Mouse (Mus musculus) neural tube, embryonic 15.5 days (tissue): ENCODE data around the gene Zfr. TPM values are rescaled to one million over a fixed set of nuclear protein-coding genes. Genes with fewer than 3 reads are reported as not detected.
A peak's percentile ranks its signal among the peaks of the same experiment; 100 is the strongest.

Experiments used
- ATAC-seq: fragments of 200-750 bp; cut with Nextera tagmentation; 2 replicates; pipeline ENCODE4 v1.8.0; 2017; ENCODE audit warnings: mild to moderate bottlenecking, moderate TSS enrichment, moderate library complexity; ENCODE audit not compliant: low FRiP score
- H3K27ac ChIP-seq: fragments of 300-500 bp; sonication (generic); replicated peaks from 2 replicates; pipeline ENCODE4 v1.5.1; 2015; ENCODE audit warnings: mild to moderate bottlenecking, inconsistent platforms
- H3K27me3 ChIP-seq: fragments of 300-500 bp; sonication (generic); replicated peaks from 2 replicates; pipeline ENCODE4 v1.6.1; 2015; ENCODE audit warnings: inconsistent platforms
- H3K36me3 ChIP-seq: fragments of 300-500 bp; sonication (generic); 2 replicates; pipeline ENCODE4 v1.6.1; 2015; ENCODE audit warnings: inconsistent platforms
- H3K4me1 ChIP-seq: fragments of 300-500 bp; sonication (generic); 2 replicates; pipeline ENCODE4 v1.6.1; 2015; ENCODE audit warnings: inconsistent platforms
- H3K4me2 ChIP-seq: fragments of 300-500 bp; sonication (generic); 2 replicates; pipeline ENCODE4 v1.6.1; 2015; ENCODE audit warnings: inconsistent platforms, mild to moderate bottlenecking, moderate library complexity
- H3K4me3 ChIP-seq: fragments of 300-500 bp; sonication (generic); replicated peaks from 2 replicates; pipeline ENCODE4 v1.5.1; 2015; ENCODE audit warnings: mild to moderate bottlenecking, inconsistent platforms
- H3K9ac ChIP-seq: fragments of 300-500 bp; sonication (generic); replicated peaks from 2 replicates; pipeline ENCODE4 v1.6.1; 2015; ENCODE audit warnings: mild to moderate bottlenecking, inconsistent platforms
- H3K9me3 ChIP-seq: fragments of 300-500 bp; sonication (generic); replicated peaks from 2 replicates; pipeline ENCODE4 v1.6.1; 2016; ENCODE audit warnings: inconsistent platforms
- WGBS: fragments of 180-500 bp; shearing (Covaris S2); methylation state at CpG from one replicate; pipeline ENCODE4 v1.1.7; 2015; ENCODE audit warnings: mixed read lengths; 5-methylcytosine and 5-hydroxymethylcytosine counted together
- polyA plus RNA-seq: library from polyadenylated mRNA; unstranded; fragments of >200 nt; fragmentation: Nextera tagmentation; extraction: Ambion mirVana; gene quantifications from 2 replicates; pipeline ENCODE4 v1.2.1, GENCODE M21; 2015

Zfr gene
- polyA plus RNA-seq, 1 experiment from 2014 or later = 162 TPM

- no peaks in the 10 kb centered on the region for H3K9me3 ChIP-seq
- no peak overlapping the region for H3K4me2 ChIP-seq
- H3K9ac ChIP-seq = no peak overlapping the region
- ATAC-seq = no peak
- WGBS = 87% methylated on average over 9 of the region's 9 CpGs
- no peaks in the 10 kb centered on the region for H3K36me3 ChIP-seq
- H3K4me3 ChIP-seq = no peak overlapping the region
- H3K27ac ChIP-seq = no peak overlapping the region
- H3K4me1 ChIP-seq = peaks cover 16% of the 10 kb centered on the region
- no peaks in the 10 kb centered on the region for H3K27me3 ChIP-seq
Observed at GRCm38 (mm10) chr15:12090981-12091669, 26.5 kb upstream of the Zfr start.

DNA sequence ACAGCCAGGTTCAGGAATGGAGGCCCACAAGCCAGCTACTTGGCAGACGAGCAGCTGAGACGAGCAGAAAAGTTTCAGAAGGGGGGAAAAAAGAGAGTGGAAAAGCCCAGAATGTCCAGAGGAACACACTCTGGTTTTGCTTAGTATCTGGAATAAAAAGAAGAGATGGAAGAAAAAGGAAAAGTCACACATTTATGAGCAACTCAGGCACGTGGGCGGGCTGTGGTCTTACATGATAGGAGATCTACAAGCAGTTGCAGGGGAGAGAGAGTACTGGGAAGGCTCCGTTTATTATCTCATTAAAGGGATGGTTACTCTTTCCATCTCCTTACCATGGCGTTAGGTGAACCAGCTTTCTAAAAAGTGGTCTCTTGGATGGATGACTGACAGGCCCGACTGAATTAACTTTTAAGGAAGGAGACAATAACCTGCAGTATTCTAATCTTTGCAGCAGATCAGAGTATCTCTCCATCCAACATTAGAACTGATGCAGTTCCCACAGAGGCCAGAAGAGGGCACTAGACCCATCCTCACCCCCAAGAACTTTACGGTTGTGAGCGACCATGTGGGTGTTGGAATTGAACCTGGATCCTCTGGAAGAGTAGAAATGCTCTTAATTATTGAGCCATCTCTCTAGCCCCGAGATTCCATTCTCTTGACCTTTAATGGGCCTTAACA, 25.7 kb upstream of the Zfr start:
- no peaks in the 10 kb centered on the region for H3K36me3 ChIP-seq
- H3K4me1 ChIP-seq = peaks cover 16% of the 10 kb centered on the region
- H3K27me3 ChIP-seq = no peaks in the 10 kb centered on the region
- H3K9me3 ChIP-seq = no peaks in the 10 kb centered on the region
- no peak overlapping the region for H3K27ac ChIP-seq
- no peak overlapping the region for H3K4me2 ChIP-seq
- WGBS = 68% methylated on average over 10 of the region's 10 CpGs
- no peak overlapping the region for H3K9ac ChIP-seq
- no peak overlapping the region for H3K4me3 ChIP-seq
- no peak for ATAC-seq

GRCm38 (mm10) chr15:12093026-12093960, 24.3 kb upstream of the Zfr start:
- Histone ChIP-seq H3K36me3 (no peaks in the 10 kb centered on the region), H3K4me2 (peak overlapping the region; percentile 33), H3K9ac (peak overlapping the region; percentile 30), H3K27ac (peak overlapping the region; percentile 84), H3K27me3 (no peaks in the 10 kb centered on the region), H3K4me1 (peaks cover 16% of the 10 kb centered on the region), H3K9me3 (no peaks in the 10 kb centered on the region), H3K4me3 (0 out of 2 replicates have a peak overlapping the region, but pooled peaks have one; percentile 5)
- WGBS = 41% methylated on average over 25 of the region's 25 CpGs
- peak; percentile 93 for ATAC-seq

DNA sequence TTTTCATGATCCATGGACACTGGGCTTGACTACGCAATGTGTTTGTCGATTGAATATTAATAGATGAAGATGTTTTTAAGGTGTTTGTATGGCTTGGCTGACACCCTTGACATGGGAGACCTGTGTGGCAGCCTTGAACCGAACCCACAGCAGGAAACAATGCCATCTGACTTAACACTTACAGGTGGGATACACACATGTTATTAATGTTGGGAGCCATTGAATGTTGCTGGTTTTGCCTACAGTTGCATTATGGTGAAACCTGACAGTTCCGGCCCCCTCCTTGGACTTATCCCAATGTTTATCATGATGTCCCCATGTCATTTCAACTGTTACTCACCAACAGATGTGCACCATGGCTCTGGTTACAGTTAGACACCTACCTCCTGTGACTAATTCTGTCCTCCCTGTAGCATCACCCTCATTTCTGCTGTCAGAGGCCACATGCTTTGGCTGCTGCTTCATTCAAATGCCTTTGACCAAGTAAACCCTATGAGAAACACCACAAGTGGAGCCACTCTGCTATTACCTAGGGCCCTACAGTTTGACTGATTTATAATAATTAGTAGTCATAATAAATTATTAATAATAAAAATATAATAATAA, 23.6 kb upstream of the Zfr start:
- H3K36me3 ChIP-seq = no peaks in the 10 kb centered on the region
- no peak overlapping the region; the same call in 1 of the 2 replicates for H3K9ac ChIP-seq
- no peak overlapping the region for H3K4me3 ChIP-seq
- no peaks in the 10 kb centered on the region for H3K9me3 ChIP-seq
- 39% methylated on average over 4 of the region's 4 CpGs for WGBS
- peaks cover 16% of the 10 kb centered on the region for H3K4me1 ChIP-seq
- no peaks in the 10 kb centered on the region for H3K27me3 ChIP-seq
- peak overlapping the region; percentile 33; the same call in 1 of the 2 replicates for H3K4me2 ChIP-seq
- peak; percentile 25 for ATAC-seq
- H3K27ac ChIP-seq = peak overlapping the region; percentile 84

DNA sequence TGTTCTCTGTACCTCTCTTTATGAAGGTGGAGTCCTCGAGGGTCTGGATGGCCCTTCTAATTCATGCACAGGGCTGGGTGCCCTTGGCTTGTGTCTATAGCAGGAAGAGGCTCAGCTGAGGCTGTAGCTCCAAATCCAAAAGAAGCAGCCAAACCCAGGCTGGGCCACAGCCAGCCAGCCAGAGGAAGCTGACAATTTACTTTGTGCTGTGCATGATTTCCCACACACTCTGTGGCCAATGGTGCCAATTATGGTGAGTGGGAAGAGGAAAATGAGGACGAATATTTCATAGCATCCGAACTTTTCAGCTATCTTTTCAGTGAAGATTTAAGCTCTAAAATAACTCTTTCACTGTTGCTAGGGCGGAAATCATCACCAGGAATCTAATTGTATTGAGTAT, 21.2 kb upstream of the Zfr start:
- no peaks in the 10 kb centered on the region for H3K27me3 ChIP-seq
- 78% methylated on average over 4 of the region's 4 CpGs for WGBS

DNA sequence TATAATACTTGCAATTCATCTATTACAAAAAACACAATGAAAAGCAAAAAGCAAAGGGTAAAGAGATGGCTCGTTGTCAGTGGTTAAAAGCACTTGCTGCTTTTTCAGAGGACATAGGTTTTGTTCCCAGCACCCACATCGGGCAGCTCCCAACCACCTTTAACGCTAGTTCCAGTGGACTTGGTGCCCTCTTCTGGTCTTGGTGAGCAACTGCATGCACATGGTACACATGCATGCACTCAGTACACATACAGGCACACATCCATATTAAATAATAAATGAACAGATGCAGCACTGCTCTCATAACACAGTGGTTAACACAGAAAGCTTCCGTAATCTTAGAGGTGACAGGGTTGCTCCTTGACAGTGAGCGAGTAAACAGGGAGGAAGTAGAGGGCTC, 20.3 kb upstream of the Zfr start:
- Histone ChIP-seq H3K36me3 (no peaks in the 10 kb centered on the region), H3K9me3 (no peaks in the 10 kb centered on the region), H3K4me3 (no peak overlapping the region), H3K27me3 (no peaks in the 10 kb centered on the region), H3K4me1 (peaks cover 16% of the 10 kb centered on the region), H3K27ac (no peak overlapping the region), H3K4me2 (no peak overlapping the region), H3K9ac (no peak overlapping the region)
- 92% methylated on average over 5 of the region's 5 CpGs for WGBS
- ATAC-seq = no peak

More for the DNA sequence above, 21.2 kb upstream of the Zfr start:
- no peak overlapping the region for H3K27ac ChIP-seq
- no peak overlapping the region for H3K4me3 ChIP-seq
- H3K9ac ChIP-seq = no peak overlapping the region
- ATAC-seq = no peak
- peaks cover 16% of the 10 kb centered on the region for H3K4me1 ChIP-seq
- no peak overlapping the region for H3K4me2 ChIP-seq
- H3K36me3 ChIP-seq = no peaks in the 10 kb centered on the region
- no peaks in the 10 kb centered on the region for H3K9me3 ChIP-seq

- no peak overlapping the region for H3K4me3 ChIP-seq
Observed at GRCm38 (mm10) chr15:12100912-12101311, 16.7 kb upstream of the Zfr start.

GRCm38 (mm10) chr15:12103763-12104162, 13.9 kb upstream of the Zfr start:
- Histone ChIP-seq H3K9me3 (no peaks in the 10 kb centered on the region), H3K4me2 (no peak overlapping the region), H3K4me1 (no peaks in the 10 kb centered on the region), H3K27me3 (no peaks in the 10 kb centered on the region), H3K9ac (no peak overlapping the region), H3K4me3 (no peak overlapping the region), H3K27ac (no peak overlapping the region), H3K36me3 (no peaks in the 10 kb centered on the region)
- ATAC-seq = peak; percentile 40; the same call in 1 of the 2 replicates
- 66% methylated on average over 3 of the region's 3 CpGs for WGBS

More at GRCm38 (mm10) chr15:12100912-12101311, 16.7 kb upstream of the Zfr start:
- H3K27me3 ChIP-seq = no peaks in the 10 kb centered on the region
- no peak overlapping the region for H3K27ac ChIP-seq
- no peaks in the 10 kb centered on the region for H3K36me3 ChIP-seq
- no peak overlapping the region for H3K9ac ChIP-seq
- 77% methylated on average over 5 of the region's 5 CpGs for WGBS
- H3K4me1 ChIP-seq = no peaks in the 10 kb centered on the region
- no peaks in the 10 kb centered on the region for H3K9me3 ChIP-seq
- no peak for ATAC-seq
- no peak overlapping the region for H3K4me2 ChIP-seq

GRCm38 (mm10) chr15:12104827-12105226, 12.8 kb upstream of the Zfr start:
- no peak for ATAC-seq
- 80% methylated on average over 2 of the region's 2 CpGs for WGBS

GRCm38 (mm10) chr15:12106430-12106829, 11.2 kb upstream of the Zfr start:
- Histone ChIP-seq H3K4me3 (no peak overlapping the region), H3K27me3 (no peaks in the 10 kb centered on the region), H3K4me2 (no peak overlapping the region), H3K27ac (no peak overlapping the region), H3K4me1 (no peaks in the 10 kb centered on the region), H3K36me3 (no peaks in the 10 kb centered on the region), H3K9me3 (no peaks in the 10 kb centered on the region), H3K9ac (no peak overlapping the region)
- ATAC-seq = no peak
- 90% methylated on average over 12 of the region's 12 CpGs for WGBS

More at GRCm38 (mm10) chr15:12104827-12105226, 12.8 kb upstream of the Zfr start:
- Histone ChIP-seq H3K9ac (no peak overlapping the region), H3K27ac (no peak overlapping the region), H3K4me3 (no peak overlapping the region), H3K36me3 (no peaks in the 10 kb centered on the region), H3K4me2 (no peak overlapping the region), H3K9me3 (no peaks in the 10 kb centered on the region), H3K27me3 (no peaks in the 10 kb centered on the region), H3K4me1 (no peaks in the 10 kb centered on the region)

DNA sequence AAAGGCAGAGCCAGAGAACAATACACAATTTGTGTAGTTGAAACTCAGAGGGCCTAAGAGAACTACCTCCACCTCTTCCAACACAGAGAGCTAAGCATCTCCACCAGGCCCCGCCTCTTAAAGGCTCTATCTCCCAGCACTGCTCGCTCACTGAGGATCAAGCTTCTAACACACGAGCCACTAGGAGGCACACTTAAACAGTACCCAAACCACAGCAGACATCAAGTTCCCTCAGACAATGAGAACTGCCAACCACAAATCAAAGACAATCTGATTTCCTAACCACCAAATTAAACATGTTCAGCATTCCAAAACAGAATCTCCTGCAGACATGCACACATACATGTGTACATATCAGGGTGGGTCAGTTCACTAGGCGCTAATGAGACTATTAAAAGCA, 9.4 kb upstream of the Zfr start:
- no peaks in the 10 kb centered on the region for H3K9me3 ChIP-seq
- H3K4me3 ChIP-seq = no peak overlapping the region
- H3K27ac ChIP-seq = no peak overlapping the region
- H3K4me1 ChIP-seq = no peaks in the 10 kb centered on the region
- ATAC-seq = no peak
- H3K9ac ChIP-seq = no peak overlapping the region
- H3K27me3 ChIP-seq = no peaks in the 10 kb centered on the region
- no peak overlapping the region for H3K4me2 ChIP-seq
- 88% methylated on average over 4 of the region's 4 CpGs for WGBS
- H3K36me3 ChIP-seq = no peaks in the 10 kb centered on the region
